Mouse (Mus musculus) adrenal gland (tissue): ENCODE measurements around the gene Ets1.

ENCODE experiments used
- intact Hi-C: fragments of 180-260 bp; cut with DNase I; formaldehyde crosslinking; loops from one replicate; pipeline ENCODE4 v1.15.1; 2025

Gene Ets1

GRCm38 (mm10) chr9:32694111-32694824 is 58.2 kb downstream of the Ets1 start:
- intact Hi-C loops: loop anchor here (10.0 kb wide), 1 partner anchor 251 kb away; no protein-coding TSS in a partner anchor

- intact Hi-C loops: loop anchor here (10.0 kb wide), 1 partner anchor 250 kb away; no protein-coding TSS in a partner anchor
These were observed 59.0 kb downstream of the Ets1 start for GRCm38 (mm10) chr9:32694916-32695490.

GRCm38 (mm10) chr9:32695492-32696190 is 59.6 kb downstream of the Ets1 start:
- intact Hi-C loops: loop anchor here (10.0 kb wide), 1 partner anchor 249 kb away; no protein-coding TSS in a partner anchor

DNA sequence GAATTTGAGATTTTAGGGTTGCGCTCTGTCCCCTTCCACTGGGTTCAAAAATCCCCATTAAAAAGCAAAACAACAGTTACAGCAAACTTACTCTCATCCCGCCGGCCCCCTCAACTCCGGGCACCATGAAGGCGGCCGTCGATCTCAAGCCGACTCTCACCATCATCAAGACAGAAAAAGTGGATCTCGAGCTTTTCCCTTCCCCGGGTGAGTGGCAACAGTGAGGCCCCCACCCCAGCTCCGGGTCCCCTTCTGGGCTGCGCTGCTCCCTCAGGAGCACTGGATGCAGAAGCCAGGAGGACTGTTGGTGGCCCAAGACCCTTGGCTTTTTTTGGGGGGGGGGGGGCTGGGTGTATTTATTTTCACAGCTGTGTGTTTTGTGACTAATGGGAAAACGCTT is 60.2 kb downstream of the Ets1 start:
- intact Hi-C loops: loop anchor here (10.0 kb wide), 1 partner anchor 249 kb away; no protein-coding TSS in a partner anchor

DNA sequence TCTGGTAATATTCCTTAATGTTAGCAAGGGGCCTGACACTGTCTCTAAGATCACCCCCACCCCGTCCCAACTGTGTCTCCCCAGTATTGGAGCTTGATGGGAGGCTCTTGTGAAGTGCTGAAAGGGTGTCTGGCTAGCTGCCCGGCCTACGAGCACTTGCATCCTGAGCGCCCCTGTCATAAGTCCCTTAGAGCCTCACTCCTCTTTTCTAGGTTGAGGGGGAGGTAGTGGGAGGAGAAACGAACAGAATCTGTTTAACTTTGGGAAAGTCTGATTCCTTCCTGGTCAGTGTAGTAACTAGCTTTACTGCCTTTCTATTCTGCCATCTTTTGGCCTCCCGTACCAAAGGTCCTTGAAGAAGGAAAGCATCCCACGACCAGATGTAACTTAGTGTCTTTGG is 60.7 kb downstream of the Ets1 start:
- intact Hi-C loops: loop anchor here (10.0 kb wide), 1 partner anchor 248 kb away; no protein-coding TSS in a partner anchor

GRCm38 (mm10) chr9:32697291-32698110 is 61.5 kb downstream of the Ets1 start:
- intact Hi-C loops: loop anchor here (10.0 kb wide), 1 partner anchor 247 kb away; no protein-coding TSS in a partner anchor

DNA sequence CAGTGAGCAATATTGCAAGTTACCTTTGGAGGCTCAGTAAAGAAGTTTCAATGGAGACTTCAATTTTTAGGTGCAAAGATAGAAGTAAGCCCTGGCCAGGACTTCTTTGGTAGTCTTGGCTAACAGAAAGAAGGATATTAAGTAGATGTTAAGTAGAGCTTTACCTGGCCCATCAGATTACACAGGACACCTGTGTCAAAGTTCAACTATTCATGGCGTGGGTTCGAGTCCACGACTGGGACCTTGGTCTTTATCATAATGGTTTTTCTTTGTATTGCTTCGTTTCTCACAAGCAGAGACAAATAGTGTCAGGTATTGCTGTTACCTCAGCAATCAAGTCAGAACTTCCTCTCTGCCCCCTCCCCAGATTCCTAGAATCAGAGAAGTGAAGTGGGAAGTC is 62.7 kb downstream of the Ets1 start:
- intact Hi-C loops: loop anchor here (10.0 kb wide), 1 partner anchor 246 kb away; no protein-coding TSS in a partner anchor

DNA sequence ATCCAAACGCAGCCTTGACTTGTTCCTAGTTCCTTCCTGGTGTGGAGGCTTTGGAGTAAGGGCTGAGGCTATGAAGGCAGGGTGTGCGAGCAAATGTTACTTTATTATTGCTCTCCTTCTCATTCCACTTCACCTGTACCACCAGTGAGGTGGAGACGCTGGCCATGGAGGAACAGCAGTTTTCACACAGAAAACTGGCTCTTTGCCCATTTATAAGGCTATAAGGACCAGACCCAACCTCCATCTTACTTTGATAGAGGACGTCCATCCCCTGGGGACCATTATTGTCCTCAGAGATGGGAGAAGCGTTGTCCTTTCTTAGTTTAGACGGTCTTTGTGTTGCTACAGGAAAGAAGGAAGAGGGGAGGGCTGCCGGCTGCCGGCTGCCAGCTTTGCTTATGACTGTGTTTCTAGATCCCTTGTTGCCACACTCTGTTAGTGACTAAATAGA is 63.4 kb downstream of the Ets1 start:
- intact Hi-C loops: loop anchor here (10.0 kb wide), 1 partner anchor 245 kb away; no protein-coding TSS in a partner anchor

DNA sequence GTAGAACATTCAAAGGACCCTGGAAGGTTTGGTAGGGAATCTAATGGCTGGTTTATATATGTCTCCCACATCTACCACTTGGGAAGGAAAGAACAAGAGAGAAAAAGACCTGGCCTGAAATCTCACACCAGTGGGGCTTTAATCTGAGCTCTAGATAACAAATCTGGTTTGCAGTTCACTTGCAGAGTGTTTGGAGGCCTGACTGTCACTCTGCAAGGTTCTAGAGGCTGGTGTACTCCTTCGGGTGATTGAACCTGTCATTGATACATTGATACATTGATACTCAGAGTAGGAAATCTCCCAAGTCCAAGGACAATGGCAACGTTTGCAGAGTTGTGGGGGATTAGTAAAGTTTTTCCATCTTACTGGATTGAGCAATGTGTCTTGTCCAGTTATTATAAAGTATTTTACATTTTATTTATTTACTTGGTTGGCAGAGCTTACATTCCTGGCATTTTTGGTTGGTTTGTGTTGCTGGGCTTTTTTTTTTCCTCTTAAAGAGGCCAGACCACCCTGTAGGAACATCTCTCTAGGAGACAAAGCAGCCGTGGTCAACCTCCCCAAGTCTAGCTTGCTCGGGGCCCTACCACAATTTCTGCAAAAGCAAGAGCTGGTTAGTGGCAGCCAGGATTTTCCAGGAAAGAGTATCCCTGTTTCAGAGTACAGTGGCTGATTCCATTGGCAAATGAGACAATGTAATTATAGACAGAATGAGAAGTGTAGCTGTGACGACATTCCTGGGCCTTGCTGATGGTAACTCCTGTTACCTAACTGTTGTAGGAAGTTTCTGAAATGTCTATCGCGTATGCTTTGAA is 64.3 kb downstream of the Ets1 start:
- intact Hi-C loops: no loop called here

GRCm38 (mm10) chr9:32701126-32701997 is 65.3 kb downstream of the Ets1 start:
- intact Hi-C loops: no loop called here

DNA sequence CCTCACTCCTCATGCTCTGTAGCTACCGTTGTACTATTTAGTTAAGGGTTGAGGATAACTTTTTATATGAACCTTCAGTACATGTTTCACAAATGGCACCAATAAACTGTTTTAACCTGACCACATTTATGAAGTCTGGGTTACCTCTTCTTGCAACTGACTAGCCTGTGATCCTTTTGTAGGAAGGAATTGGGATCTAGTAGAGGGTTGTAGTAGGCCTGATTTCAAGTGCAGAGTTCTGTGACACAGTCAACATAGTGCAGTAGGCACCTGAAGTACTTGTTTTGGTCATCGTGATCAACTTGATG is 65.9 kb downstream of the Ets1 start:
- intact Hi-C loops: no loop called here

DNA sequence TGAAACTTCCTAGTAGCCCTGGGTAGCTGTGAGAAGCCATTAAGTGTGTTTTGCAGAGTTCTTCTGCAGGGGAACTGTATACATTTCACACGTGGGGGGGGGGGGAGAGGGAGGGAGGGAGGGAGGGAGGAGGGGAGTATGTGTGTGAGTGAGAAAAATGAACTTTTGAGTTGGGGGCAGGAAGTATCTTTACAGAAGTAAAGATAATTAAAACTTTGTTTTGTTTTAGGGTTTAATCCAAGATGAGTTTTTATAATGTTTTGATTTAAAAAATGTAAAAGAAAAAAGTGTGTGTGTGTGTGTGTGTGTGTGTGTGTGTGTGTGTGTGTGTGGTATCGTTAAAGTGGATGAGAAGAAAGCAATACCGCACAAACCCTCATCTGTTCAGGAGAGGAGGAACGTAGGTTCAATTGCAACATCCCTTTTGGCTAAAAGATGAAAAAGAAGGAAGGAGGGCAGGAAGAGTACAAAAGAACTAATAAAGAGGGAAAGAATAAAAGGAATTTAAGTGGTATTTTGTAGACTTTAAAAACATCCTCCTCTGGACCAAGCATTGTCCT is 66.9 kb downstream of the Ets1 start:
- intact Hi-C loops: no loop called here

DNA sequence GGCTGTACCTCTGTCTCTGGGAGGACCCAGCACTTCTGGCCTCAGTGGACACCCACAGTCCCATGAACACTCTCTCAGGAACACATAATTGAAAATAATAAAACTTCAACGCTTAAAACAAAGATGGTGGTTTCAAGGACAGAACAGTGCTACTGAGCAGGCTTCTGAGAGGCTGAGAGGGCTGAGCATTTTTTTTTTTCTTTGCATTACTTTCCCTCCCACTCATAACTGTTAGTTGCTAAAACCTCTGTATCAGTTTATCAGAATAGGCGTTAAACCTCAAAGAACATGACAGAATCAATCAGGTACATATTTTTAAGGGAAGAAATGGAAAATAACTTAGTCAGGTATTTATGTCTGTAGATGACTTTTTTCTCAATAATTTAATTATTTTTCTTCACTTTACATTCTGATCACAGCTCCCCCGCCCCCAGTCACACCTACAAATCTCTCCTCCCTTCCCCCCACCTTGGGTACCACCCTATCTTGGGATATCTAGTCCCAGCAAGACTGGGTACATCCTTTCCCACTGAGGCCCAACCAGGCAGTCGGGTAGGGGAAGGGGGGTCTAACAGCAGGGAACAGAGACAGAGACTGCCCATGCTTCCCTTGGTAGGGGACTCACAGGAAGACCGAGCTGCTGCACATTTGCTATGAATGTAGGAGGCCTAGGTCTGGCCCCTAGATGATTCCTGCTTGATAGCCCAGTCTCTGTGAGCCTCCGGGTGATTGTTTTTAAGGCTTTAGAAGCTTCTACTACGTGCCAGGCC is 68.1 kb downstream of the Ets1 start:
- intact Hi-C loops: no loop called here

- intact Hi-C loops: no loop called here
These were observed 69.9 kb downstream of the Ets1 start for GRCm38 (mm10) chr9:32705827-32706478.

DNA sequence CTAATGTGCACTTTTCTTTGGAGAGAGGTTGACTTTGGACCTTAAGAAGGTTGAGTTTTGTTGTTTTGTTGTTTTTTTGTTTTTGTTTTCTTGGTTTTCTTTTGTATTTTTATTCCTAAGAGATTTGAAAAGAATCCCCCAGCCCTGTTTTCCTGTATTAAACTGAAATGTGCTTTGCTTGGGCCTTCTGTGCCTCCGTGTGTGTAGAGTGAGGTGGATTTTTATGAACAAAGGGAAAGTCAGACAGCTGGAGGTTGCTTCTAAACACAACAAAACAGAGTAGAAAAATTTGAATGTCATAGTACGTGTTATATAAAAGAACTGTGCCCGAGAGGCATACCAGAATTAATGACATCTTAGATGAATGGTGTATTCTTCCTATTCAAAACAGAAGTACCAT is 71.4 kb downstream of the Ets1 start:
- intact Hi-C loops: no loop called here

DNA sequence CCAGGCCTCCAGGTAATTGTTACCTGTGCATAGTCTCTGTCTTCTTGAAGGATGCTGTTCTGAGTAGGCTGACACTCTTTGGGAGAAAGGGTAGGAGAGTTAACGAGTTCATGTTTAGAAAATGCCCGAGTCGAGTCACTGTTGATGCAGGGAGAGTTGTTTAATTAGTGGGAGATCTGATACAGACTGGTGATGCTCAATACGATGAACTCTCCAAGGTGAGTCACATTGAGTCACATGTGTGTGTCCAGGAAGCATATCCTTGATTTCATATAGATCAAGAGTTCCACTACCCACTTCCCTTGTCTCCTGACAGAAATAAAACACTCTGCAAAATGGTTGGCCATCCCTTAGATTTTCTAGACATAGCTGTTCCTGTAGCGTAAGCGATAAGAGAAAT is 72.5 kb downstream of the Ets1 start:
- intact Hi-C loops: no loop called here

DNA sequence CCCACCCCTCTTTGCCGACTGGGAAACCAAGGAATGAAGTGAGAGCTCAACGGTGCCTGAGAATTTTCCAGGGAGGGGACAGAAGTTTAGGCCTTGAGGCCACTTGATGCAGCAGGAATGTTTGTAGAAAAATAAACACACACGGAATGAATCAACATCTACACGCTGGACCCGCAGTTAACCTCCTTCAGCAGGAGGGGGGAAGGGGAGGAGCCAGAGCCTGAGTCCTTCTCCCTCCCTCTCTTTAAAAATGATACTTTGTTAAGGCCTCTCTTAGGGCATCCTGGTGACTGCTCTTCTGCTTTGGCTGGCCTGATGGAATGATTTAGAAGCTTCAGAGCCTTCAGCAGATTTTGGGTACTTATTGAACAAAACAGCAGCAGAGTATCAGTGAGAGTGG is 73.3 kb downstream of the Ets1 start:
- intact Hi-C loops: no loop called here
